Mouse (Mus musculus) kidney, postnatal 0 days (tissue): ENCODE results near the gene Hkdc1. TPM values are rescaled to one million over a fixed set of nuclear protein-coding genes. Genes with fewer than 3 reads are reported as not detected.

ENCODE experiments used
- ATAC-seq: fragments of 200-750 bp; cut with Nextera tagmentation; replicated peaks from 2 replicates; pipeline ENCODE4 v1.8.0; 2017; ENCODE audit warnings: low read depth, moderate number of reproducible peaks, moderate TSS enrichment, moderate library complexity; ENCODE audit not compliant: low FRiP score
- DNase-seq: peaks from one replicate; pipeline ENCODE4 v3.0.0-alpha.2; 2016; ENCODE audit warnings: low spot score
- H3K27ac ChIP-seq: fragments of 300-500 bp; sonication (generic); 2 replicates; pipeline ENCODE4 v1.5.1; 2014; ENCODE audit warnings: mild to moderate bottlenecking
- H3K27me3 ChIP-seq: fragments of 300-500 bp; sonication (generic); 2 replicates; pipeline ENCODE4 v1.6.1; 2014; ENCODE audit warnings: low read length, mixed read lengths; ENCODE audit not compliant: insufficient read depth
- H3K36me3 ChIP-seq: fragments of 300-500 bp; sonication (generic); 2 replicates; pipeline ENCODE4 v1.6.1; 2014; ENCODE audit warnings: low read length, mixed read lengths; ENCODE audit not compliant: insufficient read depth
- H3K4me1 ChIP-seq: fragments of 300-500 bp; sonication (generic); replicated peaks from 2 replicates; pipeline ENCODE4 v1.6.1; 2014; ENCODE audit warnings: antibody characterized with exemption, low read length, mixed read lengths; ENCODE audit not compliant: insufficient read depth
- H3K4me2 ChIP-seq: fragments of 300-500 bp; sonication (generic); 2 replicates; pipeline ENCODE4 v1.6.1; 2014; ENCODE audit warnings: mild to moderate bottlenecking, low read length, moderate library complexity, mixed read lengths
- H3K4me3 ChIP-seq: fragments of 300-500 bp; sonication (generic); replicated peaks from 2 replicates; pipeline ENCODE4 v1.5.1; 2014; ENCODE audit warnings: low read depth, low read length
- H3K9ac ChIP-seq: fragments of 300-500 bp; sonication (generic); 2 replicates; pipeline ENCODE4 v1.6.1; 2014; ENCODE audit warnings: low read depth, low read length
- H3K9me3 ChIP-seq: fragments of 300-500 bp; sonication (generic); replicated peaks from 2 replicates; pipeline ENCODE4 v1.6.1; 2016; ENCODE audit warnings: low read length, inconsistent platforms, mixed read lengths
- CTCF ChIP-seq: IDR thresholded peaks from 2 replicates; pipeline ENCODE4 v1.5.1; 2016; ENCODE audit warnings: antibody characterized with exemption, low read depth, mild to moderate bottlenecking, moderate library complexity
- WGBS: fragments of 180-500 bp; shearing (Covaris S2); extraction: QIAGEN DNeasy Blood & Tissue Kit; methylation state at CpG from one replicate; pipeline ENCODE4 v1.1.7; 2014; 5-methylcytosine and 5-hydroxymethylcytosine counted together
- polyA plus RNA-seq: library from polyadenylated mRNA; unstranded; fragments of >200 nt; fragmentation: Nextera tagmentation; extraction: Ambion mirVana; gene quantifications from 2 replicates; pipeline ENCODE4 v1.2.1, GENCODE M21; 2015

The Hkdc1 gene
- polyA plus RNA-seq, 1 experiment from 2014 or later, result 2.6 TPM

DNA sequence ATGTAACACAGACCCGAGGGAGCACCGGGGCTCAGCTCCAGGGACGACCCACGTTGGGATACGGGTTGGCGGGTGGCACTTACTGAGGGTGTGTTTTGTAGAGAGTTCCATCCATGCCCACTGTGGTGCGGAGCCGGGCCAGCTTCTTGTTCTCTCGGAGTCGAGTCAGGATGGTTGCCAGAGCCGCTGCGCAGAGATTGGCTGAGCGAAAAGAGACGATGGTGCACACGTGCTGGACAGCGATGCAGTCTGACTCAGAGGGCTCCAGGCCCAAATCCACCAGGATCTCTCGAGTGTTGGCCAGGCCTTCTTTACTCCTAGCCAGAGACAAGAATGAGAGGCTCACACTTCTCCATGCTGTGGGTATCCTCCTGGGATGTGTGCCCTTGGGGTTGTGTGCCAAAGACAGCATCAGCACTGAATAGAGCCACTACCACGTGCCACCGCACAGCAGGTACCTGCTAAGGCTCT is 20.6 kb downstream of the Hkdc1 start:
- 74% methylated on average over 19 of the region's 19 CpGs for WGBS
- H3K4me1 ChIP-seq, result no peaks in the 10 kb centered on the region
- no peak overlapping the region for H3K4me2 ChIP-seq
- H3K27me3 ChIP-seq, result no peaks in the 10 kb centered on the region
- no peak for TF ChIP-seq CTCF
- DNase-seq (no peak), ATAC-seq (no peak)
- H3K27ac ChIP-seq, result no peak overlapping the region
- H3K36me3 ChIP-seq, result no peaks in the 10 kb centered on the region
- no peaks in the 10 kb centered on the region for H3K9me3 ChIP-seq
- H3K9ac ChIP-seq, result no peak overlapping the region
- no peak overlapping the region for H3K4me3 ChIP-seq

DNA sequence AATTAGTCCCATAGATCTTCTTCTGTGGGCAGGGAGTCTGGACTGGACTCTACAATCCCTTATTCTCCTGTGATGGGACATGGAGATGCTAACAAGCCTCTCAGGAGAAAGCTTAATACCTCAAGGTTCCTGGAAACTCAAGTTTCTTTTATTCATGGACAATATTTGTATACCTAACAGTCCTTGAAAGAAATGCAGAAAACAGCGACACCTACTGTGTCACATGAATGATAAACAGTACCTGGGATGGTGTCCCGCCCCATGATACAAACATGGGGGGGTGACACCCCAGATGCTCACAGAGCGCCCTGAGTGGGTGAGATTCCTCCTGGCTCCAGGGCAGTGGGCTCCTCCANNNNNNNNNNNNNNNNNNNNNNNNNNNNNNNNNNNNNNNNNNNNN is 39.3 kb downstream of the Hkdc1 start:
- Histone ChIP-seq H3K36me3 (no peaks in the 10 kb centered on the region), H3K4me1 (no peaks in the 10 kb centered on the region), H3K9me3 (no peaks in the 10 kb centered on the region), H3K9ac (no peak overlapping the region), H3K4me2 (no peak overlapping the region), H3K27ac (no peak overlapping the region), H3K4me3 (no peak overlapping the region), H3K27me3 (no peaks in the 10 kb centered on the region)
- peak; percentile 20; the same call in 1 of the 2 replicates for TF ChIP-seq CTCF
- WGBS, result 82% methylated on average over 3 of the region's 3 CpGs
- no peak for DNase-seq
- ATAC-seq, result no peak

DNA sequence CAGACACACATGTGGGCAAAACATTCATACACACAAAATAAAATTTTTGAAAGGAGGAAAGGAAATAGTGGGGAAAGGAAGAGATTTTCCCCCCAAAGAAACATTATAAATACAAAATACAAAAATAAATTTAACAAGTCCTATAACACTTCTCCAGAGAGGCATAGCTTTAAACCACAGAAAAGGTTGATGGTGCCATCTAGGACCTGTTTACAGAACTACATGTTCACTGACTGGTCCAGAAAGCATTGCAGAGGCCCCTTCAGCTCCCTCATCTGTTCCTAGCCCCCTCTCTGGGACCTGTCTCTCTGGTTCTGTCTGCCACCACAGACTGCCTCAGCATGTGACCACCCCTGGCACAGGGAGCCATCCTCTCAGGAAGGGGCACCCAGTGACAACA is 41.4 kb downstream of the Hkdc1 start:
- H3K27ac ChIP-seq, result no peak overlapping the region
- no peaks in the 10 kb centered on the region for H3K27me3 ChIP-seq
- H3K4me2 ChIP-seq, result no peak overlapping the region
- no peaks in the 10 kb centered on the region for H3K36me3 ChIP-seq
- H3K4me1 ChIP-seq, result no peaks in the 10 kb centered on the region
- H3K9me3 ChIP-seq, result no peaks in the 10 kb centered on the region
- no peak overlapping the region for H3K9ac ChIP-seq
- no peak for ATAC-seq
- no peak overlapping the region for H3K4me3 ChIP-seq
- TF ChIP-seq CTCF, result peak; percentile 54
- DNase-seq, result peak; percentile 20

DNA sequence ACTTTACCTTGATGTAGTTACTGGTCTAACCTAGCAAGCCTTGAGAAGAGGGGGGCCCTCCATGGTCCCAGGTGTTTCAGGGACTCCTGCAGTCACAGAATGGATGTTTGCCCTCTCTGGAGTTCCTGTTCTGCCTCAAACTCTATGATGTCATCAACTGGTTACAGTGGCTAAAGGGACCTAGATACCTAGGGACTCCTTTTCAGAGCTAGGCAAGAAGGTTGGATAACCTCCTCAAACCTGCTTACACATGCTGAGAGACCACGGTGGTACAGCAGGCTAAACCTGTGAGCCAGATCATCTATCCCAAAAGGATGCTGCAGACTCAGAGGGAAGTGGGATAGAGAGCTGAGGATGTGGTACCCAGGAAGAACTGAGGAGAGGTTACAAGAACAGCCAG is 42.5 kb downstream of the Hkdc1 start, which contains the start of gene Hk1:
Gene Hk1, minus strand, starts transcription at position 101 of the 400 bp plus-strand sequence.
- no peak for DNase-seq
- Histone ChIP-seq H3K27me3 (no peaks in the 10 kb centered on the region), H3K27ac (no peak within 1 kb of the TSS), H3K4me3 (no peak within 1 kb of the TSS), H3K4me1 (no peaks in the 10 kb centered on the region), H3K36me3 (no peaks in the 10 kb centered on the region), H3K4me2 (no peak within 1 kb of the TSS), H3K9me3 (no peaks in the 10 kb centered on the region), H3K9ac (no peak within 1 kb of the TSS)
- no peak for TF ChIP-seq CTCF
- 93% methylated on average over 1 of the region's 1 CpGs for whole genome bisulfite sequencing
- no peak for ATAC-seq

DNA sequence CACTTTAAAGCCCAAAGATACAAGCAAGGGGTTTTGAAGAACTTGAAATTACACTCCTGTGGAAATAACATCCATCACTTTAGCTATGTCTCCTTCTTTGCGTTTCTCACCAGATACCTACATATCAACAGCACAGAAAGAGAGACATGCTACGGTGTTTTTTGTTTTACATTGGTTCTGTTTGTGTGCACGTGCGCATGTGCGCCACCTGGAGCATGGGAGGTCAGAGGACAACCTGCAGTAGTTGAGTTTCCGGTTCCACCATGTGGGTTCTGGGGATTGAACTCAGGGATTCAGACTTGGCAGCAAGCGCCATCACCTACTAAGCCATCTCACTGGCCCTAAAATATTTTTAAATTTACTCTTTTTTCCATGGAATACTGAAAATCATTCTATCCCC is 63.5 kb downstream of the Hkdc1 start:
- Histone ChIP-seq H3K9me3 (no peaks in the 10 kb centered on the region), H3K27ac (no peak overlapping the region), H3K36me3 (no peaks in the 10 kb centered on the region), H3K4me1 (no peaks in the 10 kb centered on the region), H3K9ac (no peak overlapping the region), H3K27me3 (no peaks in the 10 kb centered on the region), H3K4me3 (no peak overlapping the region), H3K4me2 (no peak overlapping the region)
- DNase-seq (no peak), ATAC-seq (no peak)
- 88% methylated on average over 7 of the region's 7 CpGs for WGBS
- TF ChIP-seq CTCF, result 0 out of 2 replicates have a peak, but pooled peaks have one; percentile 12

DNA sequence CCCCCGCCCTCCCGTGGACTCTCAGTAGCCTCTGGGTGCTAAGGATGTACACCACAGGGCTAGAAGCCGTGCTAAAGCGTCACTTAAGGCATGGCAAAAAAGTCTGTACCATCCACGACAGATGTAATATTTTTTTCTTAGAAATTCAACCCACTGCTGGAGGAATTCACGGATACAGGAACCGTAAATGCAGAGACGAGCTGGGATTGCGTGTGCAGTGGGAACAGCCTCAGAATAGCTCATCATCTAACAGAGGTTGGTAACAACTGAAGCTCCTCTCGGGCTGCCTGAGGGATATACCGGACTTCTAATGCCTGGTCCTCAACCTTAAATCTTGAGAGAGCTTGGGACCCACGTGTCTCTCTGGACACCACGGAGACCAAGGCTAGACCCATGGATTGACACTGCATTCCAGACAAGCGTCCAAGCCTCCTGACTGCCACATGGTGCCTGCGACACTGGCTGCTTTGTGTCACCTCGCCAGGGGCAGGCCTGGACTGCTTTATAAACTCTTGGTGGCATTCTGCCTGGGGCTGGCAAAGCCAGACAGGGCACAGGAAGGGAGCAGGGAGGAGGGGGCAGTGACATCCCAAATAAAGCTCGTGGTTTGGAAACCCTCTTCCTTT is 66.1 kb downstream of the Hkdc1 start:
- TF ChIP-seq CTCF, result no peak
- no peak overlapping the region for H3K9ac ChIP-seq
- no peaks in the 10 kb centered on the region for H3K36me3 ChIP-seq
- no peak for ATAC-seq
- H3K27me3 ChIP-seq, result no peaks in the 10 kb centered on the region
- H3K4me3 ChIP-seq, result no peak overlapping the region
- 77% methylated on average over 17 of the region's 17 CpGs for WGBS
- H3K4me2 ChIP-seq, result no peak overlapping the region
- no peak for DNase-seq
- no peaks in the 10 kb centered on the region for H3K4me1 ChIP-seq
- no peak overlapping the region for H3K27ac ChIP-seq
- no peaks in the 10 kb centered on the region for H3K9me3 ChIP-seq

DNA sequence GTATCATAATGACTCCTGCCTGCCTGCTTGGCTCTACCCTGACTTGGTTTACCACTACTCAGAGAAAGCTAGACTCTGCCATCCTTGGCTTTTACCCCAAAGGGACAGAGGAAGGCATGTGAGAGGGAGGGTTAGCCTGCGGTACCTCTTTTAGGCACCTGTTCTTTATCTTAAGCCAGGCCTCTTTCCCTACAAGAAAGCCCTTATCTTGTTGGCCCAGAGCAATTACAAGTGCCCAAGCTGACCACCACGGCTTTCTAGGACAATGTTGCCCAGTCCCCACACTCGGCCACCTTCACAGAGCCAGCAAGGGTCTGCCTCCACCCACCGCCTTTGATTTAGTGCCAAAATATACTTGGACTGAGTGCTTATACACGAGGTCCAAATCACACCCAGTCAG is 77.1 kb downstream of the Hkdc1 start:
- no peaks in the 10 kb centered on the region for H3K9me3 ChIP-seq
- TF ChIP-seq CTCF, result no peak
- no peak overlapping the region for H3K4me3 ChIP-seq
- no peaks in the 10 kb centered on the region for H3K27me3 ChIP-seq
- ATAC-seq (no peak), DNase-seq (no peak)
- no peak overlapping the region for H3K4me2 ChIP-seq
- WGBS, result 70% methylated on average over 5 of the region's 5 CpGs
- H3K4me1 ChIP-seq, result 0 out of 2 replicates have a peak, but pooled peaks cover 6% of the 10 kb centered on the region
- no peaks in the 10 kb centered on the region for H3K36me3 ChIP-seq
- H3K9ac ChIP-seq, result no peak overlapping the region
- no peak overlapping the region for H3K27ac ChIP-seq
